Mouse (Mus musculus): ENCODE measurements around the gene Yif1a.

DNA sequence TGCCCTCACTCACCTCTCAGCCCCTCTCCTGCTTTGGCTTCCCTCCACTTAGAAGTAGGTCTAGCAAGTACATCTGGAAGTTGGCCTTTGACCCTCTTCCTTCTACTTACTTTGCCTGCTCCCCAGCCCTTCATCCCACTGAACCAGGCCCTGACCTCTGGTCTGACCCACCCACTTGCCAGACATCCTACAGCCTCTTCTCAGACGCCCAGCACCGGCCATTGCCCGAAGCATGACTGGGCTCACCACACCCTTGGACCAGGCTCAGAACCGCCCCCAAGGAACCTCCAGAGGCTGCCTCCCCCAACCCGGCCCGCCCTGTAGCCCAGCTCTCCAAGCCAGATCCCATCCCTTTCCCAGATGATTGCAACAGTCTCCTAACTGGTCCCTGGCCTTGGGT lies 25.9 kb upstream of the Yif1a start:
- TF ChIP-seq CTCF (IDR thresholded peaks at IDR 0.05; ENCODE audit: borderline replicate concordance, control insufficient read depth, extremely low read depth, insufficient read depth, low read length, poor library complexity) = no peak
- TF ChIP-seq POLR2A (IDR thresholded peaks at IDR 0.05; ENCODE audit: control insufficient read depth, extremely low read depth, insufficient read depth, low read length, poor library complexity) = no peak
